Mouse (Mus musculus): ENCODE measurements around the gene Acap2.

Acap2 gene

DNA sequence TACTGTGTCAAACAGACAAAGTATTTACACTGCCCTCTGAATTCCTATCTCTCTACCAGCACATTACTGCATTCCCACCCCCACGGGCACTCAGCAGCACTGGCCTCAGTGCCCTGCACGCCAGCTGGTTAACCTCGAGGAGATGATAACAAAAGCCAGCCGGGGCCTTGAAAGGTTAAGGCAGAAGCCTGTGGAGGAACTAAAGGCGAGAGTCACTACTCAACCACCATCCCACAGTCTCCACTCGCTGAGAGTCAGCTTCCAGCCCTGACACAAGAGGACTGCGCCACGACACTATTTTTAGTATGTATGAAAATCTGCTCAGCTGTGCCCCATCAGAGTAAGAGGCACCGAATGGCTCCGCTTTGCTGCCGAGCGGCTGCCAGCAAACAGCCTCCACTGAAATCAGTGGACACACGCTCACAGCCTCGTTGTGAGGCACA lies 154.8 kb downstream of the Acap2 start:
- no peak for DNase-seq (ENCODE audit: low spot score)

DNA sequence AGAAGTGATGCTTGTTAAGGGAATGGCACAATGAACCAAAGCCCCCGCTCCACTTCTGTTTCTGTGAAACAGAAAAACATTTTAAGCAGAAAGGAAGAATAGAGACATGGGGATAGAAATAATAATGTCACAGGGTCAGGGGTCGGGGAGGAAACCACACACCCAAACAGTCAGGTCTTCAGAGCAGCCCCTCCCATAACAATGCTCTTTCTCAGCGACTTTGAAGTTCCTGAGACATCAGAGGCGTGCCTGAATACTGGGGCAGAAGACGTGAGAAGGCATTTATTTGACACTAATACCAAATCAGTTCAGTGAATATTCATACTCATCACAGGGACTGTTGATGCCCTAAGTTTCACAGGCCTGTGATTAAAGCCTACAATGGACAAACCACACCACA lies 155.8 kb downstream of the Acap2 start:
- no peak for DNase-seq (ENCODE audit: low spot score)

DNA sequence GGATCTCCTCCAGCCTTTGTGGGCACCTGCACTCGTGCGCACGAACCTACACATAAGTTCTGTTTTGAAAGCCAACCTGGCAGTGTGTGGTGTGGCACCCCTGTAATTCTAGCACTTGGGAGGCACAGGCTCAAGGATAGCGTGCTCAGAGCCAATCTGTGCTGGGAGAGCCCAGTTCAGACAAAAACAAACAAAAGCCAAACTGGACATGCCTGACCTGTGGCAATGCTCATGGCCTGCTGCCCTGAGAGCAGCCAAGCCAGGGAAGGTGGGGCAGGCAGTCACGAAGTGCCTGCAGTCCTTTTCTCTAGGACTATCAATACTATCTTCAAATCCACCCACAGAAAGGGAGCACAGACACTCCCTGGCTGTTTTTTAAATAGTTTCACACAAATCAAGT lies 157.9 kb downstream of the Acap2 start:
- peak; percentile 52 for DNase-seq (ENCODE audit: low spot score)
